Mouse (Mus musculus) embryonic facial prominence, embryonic 15.5 days (tissue): ENCODE measurements around the gene Kdf1. TPM values are rescaled to one million over a fixed set of nuclear protein-coding genes. Genes with fewer than 3 reads are reported as not detected.

Source experiments
- ATAC-seq: fragments of 200-750 bp; cut with Nextera tagmentation; 2 replicates; pipeline ENCODE4 v1.8.0; 2017; ENCODE audit warnings: low read depth, moderate TSS enrichment; ENCODE audit not compliant: insufficient number of reproducible peaks, low FRiP score, low TSS enrichment
- H3K27ac ChIP-seq: fragments of 300-500 bp; sonication (generic); replicated peaks from 2 replicates; pipeline ENCODE4 v1.5.1; 2015; ENCODE audit warnings: mild to moderate bottlenecking, inconsistent platforms
- H3K27me3 ChIP-seq: fragments of 300-500 bp; sonication (generic); 2 replicates; pipeline ENCODE4 v1.6.1; 2015; ENCODE audit warnings: inconsistent platforms
- H3K36me3 ChIP-seq: fragments of 300-500 bp; sonication (generic); 2 replicates; pipeline ENCODE4 v1.6.1; 2015; ENCODE audit warnings: mild to moderate bottlenecking, inconsistent platforms
- H3K4me1 ChIP-seq: fragments of 300-500 bp; sonication (generic); 2 replicates; pipeline ENCODE4 v1.6.1; 2015; ENCODE audit warnings: inconsistent platforms
- H3K4me2 ChIP-seq: fragments of 300-500 bp; sonication (generic); replicated peaks from 2 replicates; pipeline ENCODE4 v1.6.1; 2015; ENCODE audit warnings: mild to moderate bottlenecking, inconsistent platforms
- H3K4me3 ChIP-seq: fragments of 300-500 bp; sonication (generic); replicated peaks from 2 replicates; pipeline ENCODE4 v1.5.1; 2015; ENCODE audit warnings: mild to moderate bottlenecking, inconsistent platforms
- H3K9ac ChIP-seq: fragments of 300-500 bp; sonication (generic); 2 replicates; pipeline ENCODE4 v1.6.1; 2015; ENCODE audit warnings: inconsistent platforms
- H3K9me3 ChIP-seq: fragments of 300-500 bp; sonication (generic); replicated peaks from 2 replicates; pipeline ENCODE4 v1.6.1; 2016; ENCODE audit warnings: inconsistent platforms
- WGBS: fragments of 180-500 bp; shearing (Covaris S2); methylation state at CpG from one replicate; pipeline ENCODE4 v1.1.7; 2015; 5-methylcytosine and 5-hydroxymethylcytosine counted together
- polyA plus RNA-seq: library from polyadenylated mRNA; unstranded; fragments of >200 nt; fragmentation: Nextera tagmentation; extraction: Ambion mirVana; gene quantifications from 2 replicates; pipeline ENCODE4 v1.2.1, GENCODE M21; 2015

Gene Kdf1
- polyA plus RNA-seq, 1 experiment from 2014 or later: 30.2 TPM

DNA sequence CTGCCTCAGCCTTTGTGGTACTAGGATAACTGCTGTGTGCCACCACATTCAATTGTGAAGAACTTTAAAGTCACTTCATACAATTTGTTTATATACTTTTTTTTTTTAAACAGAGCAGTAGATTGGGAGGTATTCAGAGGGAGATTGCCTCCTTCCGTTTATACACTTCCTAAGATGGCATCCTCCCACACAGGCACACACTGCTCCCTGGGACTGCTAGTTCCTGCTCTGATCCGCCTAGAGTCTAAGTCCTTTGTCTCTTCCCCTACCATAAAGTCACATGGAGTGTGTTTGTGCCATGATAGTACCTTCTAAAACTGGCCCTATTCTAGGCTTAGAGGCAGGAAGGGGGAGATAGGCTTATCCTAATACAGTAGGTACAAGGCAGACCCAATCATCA is 2.7 kb downstream of the Kdf1 start:
- ATAC-seq: no peak
- Histone ChIP-seq H3K4me3 (no peak overlapping the region), H3K9ac (no peak overlapping the region), H3K27me3 (peaks cover 39% of the 10 kb centered on the region), H3K4me1 (peaks cover 9% of the 10 kb centered on the region; the same call in 1 of the 2 replicates), H3K4me2 (no peak overlapping the region), H3K27ac (no peak overlapping the region), H3K36me3 (no peaks in the 10 kb centered on the region), H3K9me3 (no peaks in the 10 kb centered on the region)
- 66% methylated on average over 2 of the region's 2 CpGs for WGBS

DNA sequence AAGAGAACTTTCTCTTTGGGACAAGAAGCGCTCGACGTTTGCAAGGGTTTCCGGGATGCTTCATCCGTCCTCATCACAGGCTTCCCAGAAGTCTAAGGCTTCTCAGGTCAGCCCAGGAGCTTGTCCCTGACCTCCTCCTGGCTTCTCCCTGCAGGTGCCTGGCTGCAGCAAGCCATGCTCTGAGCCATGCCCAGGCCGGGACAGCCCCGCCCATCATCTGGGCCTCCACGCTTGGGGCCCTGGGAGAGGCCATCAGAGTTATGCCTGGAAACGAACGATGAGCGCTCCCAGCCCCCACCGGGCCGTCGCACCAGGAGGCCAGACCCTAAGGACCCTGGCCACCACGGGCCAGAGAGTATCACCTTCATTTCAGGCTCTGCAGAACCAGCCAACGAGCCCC is 9.0 kb downstream of the Kdf1 start:
- Histone ChIP-seq H3K27me3 (no peaks in the 10 kb centered on the region), H3K9me3 (no peaks in the 10 kb centered on the region), H3K9ac (no peak overlapping the region), H3K4me2 (no peak overlapping the region), H3K4me3 (no peak overlapping the region), H3K27ac (no peak overlapping the region), H3K36me3 (peaks cover 51% of the 10 kb centered on the region), H3K4me1 (no peaks in the 10 kb centered on the region)
- ATAC-seq: no peak
- WGBS: 73% methylated on average over 16 of the region's 16 CpGs

DNA sequence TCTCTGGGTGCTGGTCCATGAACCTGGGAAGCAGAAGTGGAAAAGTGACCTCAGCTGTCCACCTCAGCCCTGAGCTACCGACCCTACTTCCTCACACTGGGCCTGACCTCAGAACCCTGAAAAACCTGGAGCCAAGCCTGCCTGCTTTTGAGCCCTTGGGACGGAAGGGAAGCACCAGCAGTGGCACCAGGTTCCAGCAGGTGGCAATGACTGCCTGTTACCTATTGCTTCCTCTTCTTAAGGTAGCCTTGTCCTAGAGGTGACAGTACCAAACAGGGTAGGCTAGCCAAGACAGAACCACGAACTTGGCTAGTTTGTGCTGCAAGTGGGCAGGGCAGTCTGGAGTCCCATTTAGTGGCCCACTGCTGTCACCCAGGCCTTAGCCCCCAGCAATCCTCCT is 14.0 kb downstream of the Kdf1 start:
- Histone ChIP-seq H3K27ac (no peak overlapping the region), H3K4me2 (no peak overlapping the region), H3K4me1 (no peaks in the 10 kb centered on the region), H3K36me3 (peaks cover 95% of the 10 kb centered on the region), H3K4me3 (no peak overlapping the region), H3K9ac (no peak overlapping the region), H3K9me3 (no peaks in the 10 kb centered on the region), H3K27me3 (no peaks in the 10 kb centered on the region)
- 85% methylated on average over 3 of the region's 3 CpGs for WGBS
- ATAC-seq: no peak

DNA sequence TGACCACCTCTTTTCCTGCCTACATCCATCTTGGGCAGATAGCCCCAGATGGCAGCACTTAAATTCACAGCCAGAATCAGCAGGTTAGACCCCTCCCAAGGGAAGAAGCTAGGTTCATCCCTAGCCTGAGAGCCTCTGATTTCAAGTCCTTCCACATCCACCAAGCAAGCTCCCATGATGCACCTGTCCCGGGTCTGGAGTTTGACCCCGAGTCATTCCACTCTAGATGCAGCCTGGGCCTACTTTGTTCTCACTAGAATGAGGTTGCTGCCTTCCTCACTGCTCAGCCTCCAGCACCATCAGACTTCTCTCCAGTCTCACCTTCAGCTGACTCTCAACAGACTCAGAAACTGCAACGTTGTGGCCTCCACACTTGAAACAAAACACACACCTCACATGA is 17.3 kb downstream of the Kdf1 start:
- Histone ChIP-seq H3K27ac (no peak overlapping the region), H3K4me3 (no peak overlapping the region), H3K36me3 (peaks cover 88% of the 10 kb centered on the region), H3K4me1 (no peaks in the 10 kb centered on the region), H3K9ac (no peak overlapping the region), H3K27me3 (no peaks in the 10 kb centered on the region), H3K9me3 (no peaks in the 10 kb centered on the region), H3K4me2 (no peak overlapping the region)
- no peak for ATAC-seq
- 88% methylated on average over 3 of the region's 3 CpGs for WGBS

DNA sequence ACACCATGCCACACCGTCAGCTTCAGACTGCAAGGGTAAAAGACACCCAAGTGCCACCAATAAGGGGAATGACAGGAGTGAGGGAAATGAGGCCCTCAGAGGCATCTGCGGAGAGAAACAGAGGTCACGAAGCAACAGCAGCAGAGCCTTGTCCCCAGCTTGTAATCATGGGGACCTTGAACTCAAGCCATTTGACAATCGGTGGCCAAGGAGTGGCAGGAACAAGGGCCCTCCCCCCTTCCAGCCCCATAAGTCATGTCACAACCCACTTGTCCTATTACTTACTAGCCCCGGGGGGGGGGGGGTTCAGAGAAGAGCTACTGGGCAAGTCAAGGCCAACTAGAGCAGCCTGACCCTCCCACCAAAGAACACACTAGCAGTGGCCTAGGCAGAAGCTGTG is 17.9 kb downstream of the Kdf1 start:
- Histone ChIP-seq H3K9ac (no peak overlapping the region), H3K4me1 (no peaks in the 10 kb centered on the region), H3K27ac (no peak overlapping the region), H3K27me3 (no peaks in the 10 kb centered on the region), H3K9me3 (no peaks in the 10 kb centered on the region), H3K4me2 (no peak overlapping the region), H3K36me3 (peaks cover 88% of the 10 kb centered on the region), H3K4me3 (no peak overlapping the region)
- 92% methylated on average over 5 of the region's 5 CpGs for WGBS
- ATAC-seq: no peak

DNA sequence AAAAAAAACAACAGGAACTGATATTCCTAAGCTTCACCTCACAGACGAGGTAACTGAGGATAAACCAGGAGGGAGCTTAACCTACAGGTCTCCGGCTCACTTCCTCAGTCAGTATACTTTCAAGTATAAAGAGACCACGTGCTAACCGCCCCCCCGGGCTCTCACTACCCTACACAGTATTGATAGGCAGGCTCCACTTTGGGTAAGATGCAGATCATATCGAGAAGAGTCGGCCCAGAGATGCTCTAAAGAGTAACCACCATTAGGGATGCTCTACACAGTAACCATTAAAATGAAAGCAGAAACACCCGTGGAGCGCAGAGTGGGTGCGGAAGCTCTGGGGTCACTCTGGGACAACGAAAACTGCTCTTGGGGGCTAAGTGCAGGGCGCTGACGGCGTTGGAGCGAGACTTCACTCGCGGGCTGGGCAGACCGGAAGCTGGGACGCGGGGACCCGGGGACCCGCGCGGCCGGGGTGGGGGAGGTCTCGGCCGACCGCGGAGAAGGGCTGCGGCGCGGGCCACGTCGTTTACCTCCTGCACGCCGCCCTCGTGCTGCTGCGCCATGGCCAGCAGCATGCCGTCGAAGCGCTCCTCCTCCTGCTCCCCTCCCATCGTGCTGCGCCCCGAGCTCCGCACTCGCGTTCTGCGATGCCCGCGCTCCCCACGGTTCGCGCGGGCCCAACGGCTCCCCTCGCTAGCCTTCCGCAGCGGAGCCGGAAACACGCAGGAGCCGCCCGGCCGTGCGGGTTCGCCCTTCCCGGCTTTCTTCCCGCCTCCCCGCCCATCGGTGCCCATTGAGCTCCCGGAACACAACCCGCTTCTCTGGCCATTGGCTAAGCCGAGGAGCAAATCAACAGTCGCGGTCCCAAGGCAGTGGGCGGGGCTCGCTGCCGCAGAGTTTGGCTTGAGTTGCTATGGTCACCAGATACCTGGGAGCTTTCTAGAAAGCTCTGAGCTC is 26.8 kb downstream of the Kdf1 start, which contains the start of gene Nudc:
Gene Nudc, minus strand, starts transcription at position 725 of the 960 bp plus-strand sequence.
- peak within 1 kb of the TSS; percentile 76 for H3K4me2 ChIP-seq
- H3K4me3 ChIP-seq: peak within 1 kb of the TSS; percentile 97
- peaks cover 17% of the 10 kb centered on the region for H3K4me1 ChIP-seq
- no peaks in the 10 kb centered on the region for H3K9me3 ChIP-seq
- H3K27ac ChIP-seq: peak within 1 kb of the TSS; percentile 85
- H3K27me3 ChIP-seq: no peaks in the 10 kb centered on the region
- ATAC-seq: peak; percentile 98
- H3K9ac ChIP-seq: peak within 1 kb of the TSS; percentile 91
- 1% methylated on average over 67 of the region's 77 CpGs for WGBS
- peaks cover 28% of the 10 kb centered on the region for H3K36me3 ChIP-seq

DNA sequence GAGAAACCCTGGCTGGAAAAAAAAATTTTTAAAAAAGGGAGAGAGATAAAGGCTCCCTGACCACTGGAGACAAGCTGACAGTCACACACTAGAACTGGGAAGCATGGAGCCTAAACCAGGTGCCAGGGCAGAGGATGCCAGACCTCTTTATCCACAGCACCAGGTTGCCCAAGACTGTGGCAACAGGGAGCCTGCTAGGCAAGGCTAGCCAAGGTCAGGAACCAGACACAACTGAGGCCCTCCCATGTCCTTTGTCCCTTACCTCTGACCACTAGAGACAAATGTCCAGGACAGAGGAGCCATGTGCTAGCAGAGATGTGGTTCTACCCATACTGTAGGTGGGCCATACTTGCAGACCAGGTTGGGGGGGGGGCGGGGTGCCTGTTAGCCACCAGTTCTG is 33.3 kb downstream of the Kdf1 start:
- Histone ChIP-seq H3K4me2 (no peak overlapping the region), H3K27me3 (peaks cover 10% of the 10 kb centered on the region), H3K9me3 (no peaks in the 10 kb centered on the region), H3K36me3 (no peaks in the 10 kb centered on the region), H3K4me1 (no peaks in the 10 kb centered on the region), H3K27ac (no peak overlapping the region), H3K4me3 (no peak overlapping the region), H3K9ac (no peak overlapping the region)
- WGBS: 81% methylated on average over 1 of the region's 1 CpGs
- no peak for ATAC-seq

DNA sequence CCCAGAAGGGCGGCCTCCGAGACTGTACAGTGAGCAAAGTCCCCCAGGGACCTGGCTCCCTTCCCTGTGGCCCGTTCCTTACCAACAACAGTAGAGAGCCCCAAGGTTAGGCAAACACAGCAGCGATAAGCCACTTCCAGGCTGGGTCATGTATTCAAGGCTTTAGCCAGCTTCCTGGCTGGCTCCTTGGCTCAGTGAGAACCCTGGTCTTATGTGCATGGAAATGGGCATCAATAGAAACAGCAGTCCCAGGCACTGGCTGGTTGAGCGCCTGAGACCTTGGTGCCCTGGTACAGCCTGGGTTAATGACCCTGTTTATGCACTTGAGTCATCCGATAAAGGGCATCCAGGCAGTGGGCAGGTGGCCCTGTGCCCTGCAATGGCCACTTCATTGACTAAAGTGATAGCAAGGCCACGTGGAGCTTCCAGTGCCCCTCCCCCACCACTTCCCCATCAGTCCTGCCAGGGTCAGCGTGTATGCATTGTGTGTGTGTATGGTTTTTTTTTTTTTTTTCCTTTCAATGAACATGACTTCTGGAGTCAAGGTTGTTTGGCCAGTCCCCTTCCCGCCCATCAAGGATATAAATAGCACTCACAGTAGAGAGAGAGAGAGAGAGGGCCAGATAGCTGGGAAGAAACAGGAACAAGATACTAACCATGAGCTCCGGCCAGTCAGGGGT is 34.1 kb downstream of the Kdf1 start, which contains the start of gene Nr0b2:
Gene Nr0b2, plus strand, starts transcription at position 609 of the 680 bp plus-strand sequence.
- WGBS: 65% methylated on average over 10 of the region's 10 CpGs
- Histone ChIP-seq H3K4me3 (no peak within 1 kb of the TSS), H3K27ac (no peak within 1 kb of the TSS), H3K4me2 (no peak within 1 kb of the TSS), H3K9me3 (no peaks in the 10 kb centered on the region), H3K36me3 (no peaks in the 10 kb centered on the region), H3K27me3 (peaks cover 10% of the 10 kb centered on the region), H3K9ac (no peak within 1 kb of the TSS), H3K4me1 (no peaks in the 10 kb centered on the region)
- ATAC-seq: no peak

DNA sequence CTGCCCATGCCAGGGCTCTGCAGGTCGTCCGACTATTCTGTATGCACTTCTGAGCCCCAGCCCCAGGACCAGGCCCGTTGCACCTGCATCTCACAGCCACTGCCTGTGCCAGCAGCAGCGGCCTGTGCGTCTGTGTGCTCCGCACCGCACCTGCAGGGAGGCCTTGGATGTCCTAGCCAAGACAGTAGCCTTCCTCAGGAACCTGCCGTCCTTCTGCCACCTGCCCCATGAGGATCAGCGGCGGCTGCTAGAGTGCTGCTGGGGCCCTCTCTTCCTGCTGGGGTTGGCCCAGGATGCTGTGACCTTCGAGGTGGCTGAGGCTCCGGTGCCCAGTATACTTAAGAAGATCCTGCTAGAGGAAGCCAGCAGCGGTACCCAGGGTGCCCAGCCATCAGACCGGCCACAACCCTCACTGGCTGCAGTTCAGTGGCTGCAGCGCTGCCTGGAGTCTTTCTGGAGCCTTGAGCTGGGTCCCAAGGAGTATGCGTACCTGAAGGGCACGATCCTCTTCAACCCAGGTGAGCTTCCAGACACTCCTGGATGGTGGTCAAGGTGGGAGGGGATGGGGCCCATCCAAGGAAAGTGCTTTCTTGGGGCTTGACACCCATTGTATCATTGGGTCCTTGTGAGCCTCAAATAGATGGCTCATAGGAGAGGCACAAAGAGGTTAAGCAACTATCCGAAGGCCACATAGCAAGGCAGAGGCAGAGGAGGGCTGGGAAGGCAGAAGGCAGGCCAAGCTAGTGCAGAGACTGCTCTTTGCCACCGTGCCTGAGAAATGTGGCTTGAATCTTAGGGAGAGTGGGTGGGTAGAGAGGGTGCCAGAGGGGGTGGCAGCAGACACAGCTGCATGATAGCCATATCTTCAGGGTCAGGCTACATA is 34.9 kb downstream of the Kdf1 start:
- no peak for ATAC-seq
- Histone ChIP-seq H3K4me3 (no peak overlapping the region), H3K4me1 (no peaks in the 10 kb centered on the region)

DNA sequence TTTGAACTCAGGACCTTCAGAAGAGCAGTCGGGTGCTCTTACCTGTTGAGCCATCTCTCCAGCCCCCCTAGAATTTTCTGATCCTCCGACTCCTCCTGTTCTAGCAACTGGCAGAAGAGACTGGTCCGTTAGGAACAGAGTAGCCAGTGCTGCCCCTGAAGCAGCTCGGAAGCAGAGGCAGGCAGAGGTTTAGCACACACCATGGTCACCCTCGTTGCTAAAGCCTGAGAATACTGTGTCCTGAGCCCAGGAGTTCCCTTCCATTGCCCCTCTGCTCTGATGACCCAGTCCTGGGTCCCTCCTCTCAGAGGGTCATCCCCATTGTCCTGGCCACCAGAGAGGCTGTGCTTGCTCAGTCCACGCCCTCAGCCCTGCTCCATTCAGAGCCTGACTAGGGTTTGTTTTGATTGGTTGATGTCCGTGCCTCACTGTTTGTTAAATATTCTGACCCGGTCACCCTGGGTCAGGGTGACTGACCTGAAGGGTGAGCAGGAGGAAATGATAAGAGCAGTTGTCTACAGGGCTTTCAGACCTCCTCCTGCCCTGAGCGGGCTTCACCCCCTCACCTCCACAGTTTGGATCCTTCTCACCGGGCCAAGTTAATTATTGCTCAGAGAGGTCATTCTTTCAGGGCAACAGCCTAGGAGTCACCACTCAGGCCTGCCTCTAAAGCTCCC is 38.4 kb downstream of the Kdf1 start:
- Histone ChIP-seq H3K27ac (no peak overlapping the region), H3K9ac (no peak overlapping the region), H3K4me1 (no peaks in the 10 kb centered on the region), H3K9me3 (no peaks in the 10 kb centered on the region), H3K36me3 (no peaks in the 10 kb centered on the region), H3K4me3 (no peak overlapping the region), H3K27me3 (peaks cover 10% of the 10 kb centered on the region), H3K4me2 (no peak overlapping the region)
- ATAC-seq: no peak
- whole genome bisulfite sequencing: 27% methylated on average over 10 of the region's 10 CpGs

More for the DNA sequence above, 34.9 kb downstream of the Kdf1 start:
- Histone ChIP-seq H3K27me3 (peaks cover 10% of the 10 kb centered on the region), H3K9ac (no peak overlapping the region), H3K36me3 (no peaks in the 10 kb centered on the region), H3K4me2 (no peak overlapping the region), H3K9me3 (no peaks in the 10 kb centered on the region), H3K27ac (no peak overlapping the region)
- 75% methylated on average over 19 of the region's 19 CpGs for WGBS
